Mouse (Mus musculus) erythroblast, embryonic 14.5 days (primary cell): Measurements from ENCODE around the gene Eif3c.

ENCODE experiments used
- GATA1 ChIP-seq: IDR thresholded peaks from 2 replicates; pipeline ENCODE4 v1.6.1; 2012; ENCODE audit warnings: low read length, inconsistent platforms, mixed read lengths
- TAL1 ChIP-seq: IDR thresholded peaks from 3 replicates; pipeline ENCODE4 v1.6.1; 2012; ENCODE audit warnings: low read length, inconsistent platforms, mixed read lengths

DNA sequence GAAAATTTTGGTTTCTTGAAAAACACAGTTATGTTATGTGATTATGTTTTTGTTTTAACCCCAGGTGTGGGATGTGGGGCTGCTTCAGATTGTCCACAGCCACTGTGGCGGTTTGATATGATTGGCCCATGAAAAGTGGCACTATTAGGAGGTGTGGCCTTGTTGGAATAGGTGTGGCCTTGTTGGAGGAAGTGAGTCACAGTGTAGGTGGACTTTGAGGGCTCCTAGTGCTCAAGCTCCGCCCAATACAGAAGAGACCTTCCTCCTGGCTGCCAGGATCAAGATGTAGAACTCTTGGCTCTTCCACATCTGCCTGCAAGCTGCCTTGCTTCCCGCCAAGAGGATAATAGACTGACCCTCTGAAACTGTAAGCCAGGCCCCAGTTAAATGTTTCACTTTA, 46.5 kb upstream of the Eif3c start:
- TF ChIP-seq TAL1 (no peak), GATA1 (no peak)
